Mouse (Mus musculus) kidney, adult 9 months (tissue): ENCODE measurements at regions not wholly inside any gene's neighbourhood (a gene's known extent, or its start where the extent isn't known, plus 50 kb on each side); places are given as distances from the start of the nearest gene placed in this dataset.

ENCODE experiments used
- DNase-seq: peaks from one replicate; pipeline ENCODE4 v3.0.0; 2022

DNA sequence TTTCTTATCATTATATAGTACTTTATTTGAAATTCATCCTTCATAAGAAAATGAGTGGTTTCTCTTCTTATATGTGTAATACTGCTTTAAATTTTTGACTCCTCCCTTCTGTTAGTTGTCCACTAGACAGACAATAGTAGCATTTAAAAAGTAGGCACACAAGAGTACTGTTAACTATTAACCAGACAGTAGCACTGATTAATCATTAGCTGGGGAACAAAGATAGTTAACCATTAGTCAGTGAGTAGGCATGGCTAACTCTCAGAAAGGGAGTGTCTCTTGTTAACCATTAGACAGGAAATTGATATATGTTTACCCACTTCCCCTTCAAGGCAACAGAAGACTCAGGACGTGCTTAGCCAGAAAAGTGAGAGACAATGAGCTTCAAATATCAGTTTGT, 769.0 kb upstream of the Cypt1 start:
- DNase-seq = peak; percentile 11
